Mouse (Mus musculus): ENCODE results near the gene Tbc1d19. TPM values are rescaled to one million over a fixed set of nuclear protein-coding genes. Genes with fewer than 3 reads are reported as not detected.

Tbc1d19 gene
- polyA plus RNA-seq, 1 experiment from 2014 or later: 69.3 TPM

GRCm38 (mm10) chr5:53941322-53942024, 132.1 kb downstream of the Tbc1d19 start:
- 62% methylated on average over 11 of the region's 11 CpGs for WGBS

GRCm38 (mm10) chr5:53942332-53942731, 132.9 kb downstream of the Tbc1d19 start:
- Histone ChIP-seq H3K4me2 (replicated peaks) (no peak overlapping the region), H3K4me3 (replicated peaks) (no peak overlapping the region), H3K9me3 (no peaks in the 10 kb centered on the region), H3K27me3 (no peaks in the 10 kb centered on the region), H3K36me3 (no peaks in the 10 kb centered on the region), H3K4me1 (replicated peaks) (peaks cover 2% of the 10 kb centered on the region; the same call in 1 of the 2 replicates), H3K27ac (no peak overlapping the region), H3K9ac (replicated peaks) (no peak overlapping the region)
- ATAC-seq: no peak
- WGBS: 77% methylated on average over 4 of the region's 4 CpGs

More at GRCm38 (mm10) chr5:53941322-53942024, 132.1 kb downstream of the Tbc1d19 start:
- Histone ChIP-seq H3K4me1 (replicated peaks) (no peaks in the 10 kb centered on the region), H3K27me3 (no peaks in the 10 kb centered on the region), H3K4me3 (replicated peaks) (no peak overlapping the region), H3K9ac (replicated peaks) (no peak overlapping the region), H3K4me2 (replicated peaks) (no peak overlapping the region), H3K9me3 (no peaks in the 10 kb centered on the region), H3K27ac (no peak overlapping the region), H3K36me3 (no peaks in the 10 kb centered on the region)
- no peak for ATAC-seq

- Histone ChIP-seq H3K27ac (no peak overlapping the region), H3K9me3 (no peaks in the 10 kb centered on the region), H3K27me3 (no peaks in the 10 kb centered on the region), H3K4me1 (replicated peaks) (peaks cover 8% of the 10 kb centered on the region; the same call in 1 of the 2 replicates), H3K9ac (replicated peaks) (no peak overlapping the region), H3K36me3 (no peaks in the 10 kb centered on the region), H3K4me2 (replicated peaks) (no peak overlapping the region), H3K4me3 (replicated peaks) (no peak overlapping the region)
- ATAC-seq: no peak
- 88% methylated on average over 11 of the region's 11 CpGs for WGBS
These were observed 134.0 kb downstream of the Tbc1d19 start for GRCm38 (mm10) chr5:53943321-53943857.

GRCm38 (mm10) chr5:53946747-53947146, 137.3 kb downstream of the Tbc1d19 start:
- no peak for ATAC-seq
- Histone ChIP-seq H3K27me3 (no peaks in the 10 kb centered on the region), H3K4me1 (replicated peaks) (peaks cover 8% of the 10 kb centered on the region; the same call in 1 of the 2 replicates), H3K9me3 (no peaks in the 10 kb centered on the region), H3K27ac (no peak overlapping the region), H3K36me3 (no peaks in the 10 kb centered on the region), H3K9ac (replicated peaks) (no peak overlapping the region), H3K4me2 (replicated peaks) (no peak overlapping the region), H3K4me3 (replicated peaks) (no peak overlapping the region)
- 91% methylated on average over 8 of the region's 8 CpGs for WGBS

- ATAC-seq: peak; percentile 66
- Histone ChIP-seq H3K27me3 (no peaks in the 10 kb centered on the region), H3K9ac (replicated peaks) (no peak overlapping the region), H3K9me3 (no peaks in the 10 kb centered on the region), H3K4me2 (replicated peaks) (no peak overlapping the region), H3K4me1 (replicated peaks) (peaks cover 8% of the 10 kb centered on the region; the same call in 1 of the 2 replicates), H3K27ac (0 out of 2 replicates have a peak overlapping the region, but pooled peaks have one; percentile 3), H3K36me3 (no peaks in the 10 kb centered on the region), H3K4me3 (replicated peaks) (no peak overlapping the region)
- WGBS: 57% methylated on average over 9 of the region's 9 CpGs
These were observed 138.3 kb downstream of the Tbc1d19 start for GRCm38 (mm10) chr5:53947549-53948183.

- Histone ChIP-seq H3K4me1 (replicated peaks) (peaks cover 8% of the 10 kb centered on the region; the same call in 1 of the 2 replicates), H3K36me3 (no peaks in the 10 kb centered on the region), H3K27me3 (no peaks in the 10 kb centered on the region), H3K4me2 (replicated peaks) (no peak overlapping the region), H3K9ac (replicated peaks) (no peak overlapping the region), H3K27ac (no peak overlapping the region), H3K9me3 (no peaks in the 10 kb centered on the region), H3K4me3 (replicated peaks) (no peak overlapping the region)
- WGBS: 88% methylated on average over 8 of the region's 8 CpGs
- no peak for ATAC-seq
These were observed 139.3 kb downstream of the Tbc1d19 start for GRCm38 (mm10) chr5:53948606-53949266.

GRCm38 (mm10) chr5:53950189-53950588, 140.8 kb downstream of the Tbc1d19 start:
- H3K36me3 ChIP-seq: no peaks in the 10 kb centered on the region
- no peak overlapping the region for H3K9ac ChIP-seq (replicated peaks)
- H3K4me1 ChIP-seq (replicated peaks): peaks cover 8% of the 10 kb centered on the region; the same call in 1 of the 2 replicates
- no peaks in the 10 kb centered on the region for H3K9me3 ChIP-seq
- 64% methylated on average over 7 of the region's 7 CpGs for WGBS
- ATAC-seq: no peak
- H3K4me3 ChIP-seq (replicated peaks): no peak overlapping the region
- H3K27me3 ChIP-seq: no peaks in the 10 kb centered on the region
- H3K4me2 ChIP-seq (replicated peaks): no peak overlapping the region
- H3K27ac ChIP-seq: no peak overlapping the region

- Histone ChIP-seq H3K9ac (replicated peaks) (no peak overlapping the region), H3K27me3 (no peaks in the 10 kb centered on the region), H3K4me2 (replicated peaks) (no peak overlapping the region), H3K27ac (no peak overlapping the region), H3K4me3 (replicated peaks) (no peak overlapping the region), H3K4me1 (replicated peaks) (no peaks in the 10 kb centered on the region), H3K9me3 (no peaks in the 10 kb centered on the region), H3K36me3 (no peaks in the 10 kb centered on the region)
- ATAC-seq: no peak
These were observed 143.8 kb downstream of the Tbc1d19 start for GRCm38 (mm10) chr5:53953216-53953615.

Other genes starting within 250 kb of the Tbc1d19 start
- 1.6 and 2.5 TPM in 2 replicates for gene Cckar, start 101.9 kb upstream of the Tbc1d19 start, polyA plus RNA-seq (2015; fragmentation: Nextera tagmentation; extraction: Ambion mirVana)
- gene Stim2, start 188.9 kb downstream of the Tbc1d19 start, polyA plus RNA-seq (2015; fragmentation: Nextera tagmentation; extraction: Ambion mirVana): 17.8 and 20.3 TPM in 2 replicates

All from midbrain, embryonic 13.5 days (tissue).